Mouse (Mus musculus) heart, embryonic 10.5 days (tissue): ENCODE results near the gene Map1lc3b. TPM values are rescaled to one million over a fixed set of nuclear protein-coding genes. Genes with fewer than 3 reads are reported as not detected.
A peak's percentile ranks its signal among the peaks of the same experiment; 100 is the strongest.

Experiments used
- DNase-seq: peaks from one replicate; pipeline ENCODE4 v3.0.0-alpha.2; 2017; ENCODE audit warnings: low spot score
- H3K27ac ChIP-seq: fragments of 300-500 bp; sonication (generic); 2 replicates; pipeline ENCODE4 v1.5.1; 2016; ENCODE audit warnings: mild to moderate bottlenecking
- H3K27me3 ChIP-seq: fragments of 300-500 bp; sonication (generic); 2 replicates; pipeline ENCODE4 v1.6.1; 2016; ENCODE audit warnings: mild to moderate bottlenecking; ENCODE audit not compliant: poor library complexity, insufficient read depth, severe bottlenecking
- H3K36me3 ChIP-seq: fragments of 300-500 bp; sonication (generic); 2 replicates; pipeline ENCODE4 v1.6.1; 2016; ENCODE audit warnings: mild to moderate bottlenecking, moderate library complexity
- H3K4me1 ChIP-seq: fragments of 300-500 bp; sonication (generic); 2 replicates; pipeline ENCODE4 v1.6.1; 2016; ENCODE audit warnings: mild to moderate bottlenecking
- H3K4me3 ChIP-seq: fragments of 300-500 bp; sonication (generic); 2 replicates; pipeline ENCODE4 v1.5.1; 2016; ENCODE audit warnings: mild to moderate bottlenecking, moderate library complexity
- H3K9me3 ChIP-seq: fragments of 300-500 bp; sonication (generic); 2 replicates; pipeline ENCODE4 v1.6.1; 2016; ENCODE audit warnings: mild to moderate bottlenecking, moderate library complexity
- WGBS: fragments of 180-500 bp; shearing (Covaris S2); methylation state at CpG from one replicate; pipeline ENCODE4 v1.1.7; 2016; 5-methylcytosine and 5-hydroxymethylcytosine counted together
- polyA plus RNA-seq: library from polyadenylated mRNA; unstranded; fragments of >200 nt; fragmentation: Nextera tagmentation; extraction: Ambion mirVana; gene quantifications from 2 replicates; pipeline ENCODE4 v1.2.1, GENCODE M21; 2016

The Map1lc3b gene
- polyA plus RNA-seq, 1 experiment from 2014 or later: 167 TPM

DNA sequence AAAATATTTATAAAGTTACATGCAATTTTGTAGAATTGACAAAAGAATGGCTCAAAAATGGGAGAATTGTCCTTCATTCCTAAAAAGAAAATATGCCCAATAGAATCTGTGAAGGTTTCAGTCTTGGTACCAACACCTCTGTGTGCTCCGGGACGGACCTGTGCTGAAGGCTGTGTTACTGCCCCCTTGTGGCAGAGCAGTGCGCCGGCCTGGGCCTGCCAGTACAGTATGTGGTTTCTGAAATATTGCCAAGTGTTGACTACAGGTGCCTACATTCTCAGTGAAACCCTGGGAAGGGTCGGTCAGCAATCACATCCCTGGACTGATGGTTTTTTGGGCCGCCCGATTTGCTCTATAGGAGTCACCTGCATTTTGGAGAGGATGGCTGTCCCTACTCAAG, 8.7 kb downstream of the Map1lc3b start:
- Histone ChIP-seq H3K9me3 (no peaks in the 10 kb centered on the region), H3K4me1 (no peaks in the 10 kb centered on the region), H3K36me3 (peaks cover 84% of the 10 kb centered on the region), H3K27me3 (no peaks in the 10 kb centered on the region), H3K4me3 (no peak overlapping the region), H3K27ac (no peak overlapping the region)
- peak; percentile 90 for DNase-seq
- 32% methylated on average over 7 of the region's 7 CpGs for WGBS

GRCm38 (mm10) chr8:121599842-121600241, 9.7 kb downstream of the Map1lc3b start:
- peaks cover 84% of the 10 kb centered on the region for H3K36me3 ChIP-seq
- H3K4me1 ChIP-seq: no peaks in the 10 kb centered on the region
- no peaks in the 10 kb centered on the region for H3K27me3 ChIP-seq
- 87% methylated on average over 14 of the region's 14 CpGs for WGBS
- no peak overlapping the region for H3K4me3 ChIP-seq
- no peak overlapping the region for H3K27ac ChIP-seq
- no peaks in the 10 kb centered on the region for H3K9me3 ChIP-seq
- DNase-seq: no peak

GRCm38 (mm10) chr8:121602411-121602810, 12.2 kb downstream of the Map1lc3b start:
- Histone ChIP-seq H3K4me1 (no peaks in the 10 kb centered on the region), H3K27me3 (no peaks in the 10 kb centered on the region), H3K4me3 (no peak overlapping the region), H3K36me3 (peaks cover 89% of the 10 kb centered on the region), H3K27ac (no peak overlapping the region), H3K9me3 (no peaks in the 10 kb centered on the region)
- 94% methylated on average over 12 of the region's 12 CpGs for WGBS
- no peak for DNase-seq

GRCm38 (mm10) chr8:121602860-121603259, 12.7 kb downstream of the Map1lc3b start:
- H3K27ac ChIP-seq: no peak overlapping the region
- H3K27me3 ChIP-seq: no peaks in the 10 kb centered on the region
- DNase-seq: no peak
- H3K36me3 ChIP-seq: peaks cover 89% of the 10 kb centered on the region
- H3K9me3 ChIP-seq: no peaks in the 10 kb centered on the region
- no peaks in the 10 kb centered on the region for H3K4me1 ChIP-seq
- no peak overlapping the region for H3K4me3 ChIP-seq
- WGBS: 28% methylated on average over 3 of the region's 3 CpGs

DNA sequence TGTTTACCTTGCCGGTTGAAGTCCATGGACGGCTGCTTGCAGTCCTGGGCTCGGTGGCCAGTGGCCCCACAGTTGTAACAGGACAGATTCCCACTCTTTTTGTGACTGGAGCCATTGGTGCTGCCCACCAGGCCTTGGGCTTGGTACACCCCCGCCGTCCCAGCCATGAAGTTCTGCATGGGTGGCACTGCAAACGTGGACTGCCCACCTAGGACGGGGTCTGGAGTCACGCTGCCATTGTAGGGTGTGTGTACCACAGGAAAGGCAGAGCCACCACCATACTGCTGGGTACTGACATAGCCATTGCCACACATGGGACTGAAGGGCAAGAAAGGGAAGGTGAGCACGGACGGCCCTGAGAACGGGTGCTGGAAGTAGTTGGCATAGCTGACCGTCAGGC, 13.6 kb downstream of the Map1lc3b start:
- H3K4me3 ChIP-seq: no peak overlapping the region
- no peak for DNase-seq
- WGBS: 92% methylated on average over 12 of the region's 12 CpGs
- H3K27ac ChIP-seq: no peak overlapping the region
- H3K9me3 ChIP-seq: no peaks in the 10 kb centered on the region
- no peaks in the 10 kb centered on the region for H3K27me3 ChIP-seq
- no peaks in the 10 kb centered on the region for H3K4me1 ChIP-seq
- peaks cover 92% of the 10 kb centered on the region for H3K36me3 ChIP-seq

DNA sequence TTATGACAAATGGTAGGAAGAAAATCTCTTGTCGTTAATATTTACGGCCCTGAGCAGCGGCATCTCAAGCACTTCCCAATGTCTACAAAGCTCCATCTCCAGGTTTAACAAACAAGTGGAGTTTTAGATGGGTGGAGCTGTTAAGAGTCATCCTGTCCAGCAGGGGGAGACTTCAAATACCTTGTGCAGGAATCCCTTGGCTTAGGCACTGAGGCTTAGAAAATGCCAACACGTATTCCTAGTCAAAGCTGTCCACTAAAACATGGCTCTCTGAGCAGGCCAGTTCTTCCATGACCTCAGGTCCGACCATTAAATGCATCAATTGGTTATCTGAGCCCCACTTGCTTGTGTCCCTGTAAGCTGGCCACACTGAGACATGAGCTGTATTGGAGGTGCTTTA, 17.5 kb downstream of the Map1lc3b start:
- Histone ChIP-seq H3K27ac (no peak overlapping the region), H3K4me1 (no peaks in the 10 kb centered on the region), H3K9me3 (no peaks in the 10 kb centered on the region), H3K36me3 (peaks cover 85% of the 10 kb centered on the region), H3K27me3 (no peaks in the 10 kb centered on the region), H3K4me3 (no peak overlapping the region)
- no peak for DNase-seq
- WGBS: 89% methylated on average over 5 of the region's 5 CpGs

- no peaks in the 10 kb centered on the region for H3K27me3 ChIP-seq
- peaks cover 73% of the 10 kb centered on the region for H3K36me3 ChIP-seq
- no peak for DNase-seq
- no peak overlapping the region for H3K4me3 ChIP-seq
- H3K4me1 ChIP-seq: peaks cover 11% of the 10 kb centered on the region
- no peak overlapping the region for H3K27ac ChIP-seq
- no peaks in the 10 kb centered on the region for H3K9me3 ChIP-seq
- WGBS: 81% methylated on average over 15 of the region's 15 CpGs
Observed at GRCm38 (mm10) chr8:121609251-121609650, 19.1 kb downstream of the Map1lc3b start.

DNA sequence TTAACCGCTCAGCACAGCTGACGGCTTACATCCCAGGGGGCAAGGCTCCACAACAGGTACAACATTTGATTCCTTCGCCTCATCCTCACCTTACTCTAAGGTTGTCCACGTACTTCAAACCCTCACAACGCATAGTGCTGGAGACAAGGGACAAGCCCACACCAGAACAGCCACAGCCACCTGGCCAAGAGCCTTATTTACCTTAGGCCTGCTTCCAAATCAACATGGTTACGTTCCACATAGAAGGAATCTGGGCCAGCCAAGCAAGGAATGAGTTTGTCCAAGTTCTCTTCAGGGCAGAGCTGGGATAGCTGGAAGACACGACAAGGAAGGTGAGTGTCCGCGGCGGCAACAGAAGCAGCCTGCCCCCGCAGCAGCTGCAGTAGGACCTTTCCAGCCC, 19.8 kb downstream of the Map1lc3b start:
- H3K4me3 ChIP-seq: no peak overlapping the region
- H3K36me3 ChIP-seq: peaks cover 66% of the 10 kb centered on the region
- WGBS: 84% methylated on average over 11 of the region's 11 CpGs

DNA sequence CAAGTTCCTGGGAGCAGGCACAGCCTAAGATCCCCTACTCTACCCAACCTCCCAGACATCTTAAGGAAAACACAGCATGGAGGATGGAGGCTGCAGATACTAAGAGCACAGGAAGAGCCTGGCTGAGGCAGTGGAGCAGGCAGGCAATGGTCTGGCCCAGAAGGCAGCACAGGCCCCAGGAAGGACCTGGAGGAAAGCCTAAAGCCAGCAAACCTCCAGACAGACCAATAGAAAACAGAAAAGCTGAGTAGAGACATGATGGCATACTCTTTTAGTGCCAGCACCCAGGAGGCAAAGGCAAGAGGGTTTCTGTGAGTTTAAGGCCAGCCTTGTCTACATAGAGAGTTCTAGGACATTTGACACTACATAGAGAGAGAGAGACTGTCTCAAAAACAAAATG, 23.3 kb downstream of the Map1lc3b start:
- Histone ChIP-seq H3K4me1 (peaks cover 24% of the 10 kb centered on the region), H3K36me3 (peaks cover 65% of the 10 kb centered on the region), H3K9me3 (no peaks in the 10 kb centered on the region), H3K27me3 (no peaks in the 10 kb centered on the region), H3K27ac (0 out of 2 replicates have a peak overlapping the region, but pooled peaks have one; percentile 36), H3K4me3 (no peak overlapping the region)
- no peak for DNase-seq

More for the DNA sequence above, 19.8 kb downstream of the Map1lc3b start:
- H3K9me3 ChIP-seq: no peaks in the 10 kb centered on the region
- H3K27me3 ChIP-seq: no peaks in the 10 kb centered on the region
- DNase-seq: no peak
- H3K27ac ChIP-seq: no peak overlapping the region
- H3K4me1 ChIP-seq: peaks cover 11% of the 10 kb centered on the region

DNA sequence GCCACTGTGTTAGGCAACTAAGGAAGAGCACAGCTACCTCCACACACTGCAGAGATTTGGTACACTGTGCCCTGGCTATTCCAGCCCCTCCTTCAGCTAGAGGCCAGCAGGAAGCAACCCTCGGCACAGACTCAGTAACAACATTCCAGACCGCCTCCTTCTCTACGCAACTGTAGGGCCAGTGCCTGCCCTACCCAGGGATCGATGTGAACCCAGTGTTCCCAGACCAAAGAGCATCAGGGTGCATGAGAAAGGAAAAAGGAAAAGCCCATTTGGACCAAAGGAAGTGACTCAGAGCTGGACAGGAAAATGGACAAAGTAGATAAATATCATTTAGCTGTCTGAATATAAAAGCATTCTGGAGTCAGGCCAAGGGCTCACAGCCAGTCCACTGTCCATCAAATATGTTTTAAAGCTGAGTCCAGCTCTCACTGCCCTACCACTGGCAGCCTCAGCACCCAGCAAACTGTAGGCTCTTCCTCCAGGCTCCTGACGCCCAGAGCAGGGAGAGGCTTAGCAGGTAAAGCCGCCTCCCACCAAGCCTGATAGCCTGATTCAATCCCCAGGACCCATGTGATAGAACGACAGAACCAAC, 29.3 kb downstream of the Map1lc3b start:
- Histone ChIP-seq H3K27me3 (no peaks in the 10 kb centered on the region), H3K4me1 (peaks cover 42% of the 10 kb centered on the region), H3K36me3 (peaks cover 33% of the 10 kb centered on the region), H3K27ac (0 out of 2 replicates have a peak overlapping the region, but pooled peaks have one; percentile 57), H3K9me3 (no peaks in the 10 kb centered on the region), H3K4me3 (no peak overlapping the region)
- 39% methylated on average over 7 of the region's 7 CpGs for WGBS
- DNase-seq: no peak

DNA sequence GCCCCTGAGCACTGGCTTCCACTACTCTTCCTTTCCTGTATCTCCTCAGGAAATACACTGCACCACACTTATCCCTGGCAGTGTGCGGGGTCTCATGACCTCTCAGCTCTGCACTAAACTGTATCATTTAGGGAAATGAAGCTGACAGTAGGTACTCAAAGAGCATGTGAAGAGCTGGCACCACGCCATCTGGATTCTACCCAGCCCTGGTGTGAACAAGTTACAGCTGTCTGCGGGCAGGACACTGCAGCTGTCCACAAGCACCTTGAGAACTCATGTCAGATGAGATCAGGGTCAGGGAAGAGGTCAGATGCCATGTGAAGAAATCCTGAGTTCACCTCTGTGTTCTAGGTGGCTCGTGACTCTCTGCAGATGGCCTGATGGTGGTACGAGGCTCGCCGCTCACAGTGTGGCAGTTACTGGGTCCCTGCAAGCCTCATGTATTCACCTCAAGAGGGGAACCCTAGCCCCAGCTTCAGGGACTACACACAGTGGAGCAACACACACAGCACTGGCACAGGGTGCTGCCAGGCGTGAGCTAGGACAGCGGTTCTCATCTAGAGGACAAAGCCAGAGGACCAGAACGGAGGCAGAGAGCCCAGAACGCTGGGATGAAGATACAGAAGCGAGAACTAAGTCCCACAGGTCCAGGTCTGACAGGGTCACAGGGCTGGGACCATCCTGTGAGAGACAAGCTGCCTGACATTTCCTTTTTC, 30.8 kb downstream of the Map1lc3b start:
- Histone ChIP-seq H3K27me3 (no peaks in the 10 kb centered on the region), H3K4me1 (peaks cover 56% of the 10 kb centered on the region), H3K9me3 (no peaks in the 10 kb centered on the region), H3K27ac (peak overlapping the region; percentile 38; the same call in 1 of the 2 replicates), H3K4me3 (no peak overlapping the region), H3K36me3 (peaks cover 23% of the 10 kb centered on the region)
- no peak for DNase-seq
- WGBS: 78% methylated on average over 12 of the region's 12 CpGs

DNA sequence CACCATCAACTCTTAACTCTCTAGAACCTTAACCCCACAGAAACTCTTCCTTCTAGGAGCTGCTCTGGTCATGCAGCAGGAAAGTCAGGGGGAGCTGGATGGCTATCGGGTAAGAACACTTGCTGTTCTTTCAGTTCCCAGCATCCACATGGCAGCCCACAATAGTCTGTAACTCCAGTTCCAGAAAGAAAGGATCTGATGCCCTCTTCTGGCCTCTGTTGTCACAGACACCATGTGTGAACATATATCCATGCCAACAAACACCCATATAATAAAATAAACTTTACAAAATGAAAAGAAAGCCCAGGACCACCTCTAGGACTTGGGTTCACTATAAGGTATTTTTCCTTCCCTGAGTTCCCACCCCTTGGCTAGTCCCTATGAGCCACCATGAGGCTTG, 31.7 kb downstream of the Map1lc3b start:
- Histone ChIP-seq H3K4me3 (no peak overlapping the region), H3K36me3 (peaks cover 17% of the 10 kb centered on the region), H3K9me3 (no peaks in the 10 kb centered on the region), H3K27ac (no peak overlapping the region), H3K4me1 (peaks cover 64% of the 10 kb centered on the region), H3K27me3 (no peaks in the 10 kb centered on the region)
- DNase-seq: no peak
- 65% methylated on average over 1 of the region's 1 CpGs for WGBS

GRCm38 (mm10) chr8:121623043-121623442, 32.9 kb downstream of the Map1lc3b start:
- Histone ChIP-seq H3K27ac (no peak overlapping the region), H3K4me3 (no peak overlapping the region), H3K9me3 (no peaks in the 10 kb centered on the region), H3K36me3 (peaks cover 16% of the 10 kb centered on the region), H3K27me3 (no peaks in the 10 kb centered on the region), H3K4me1 (peaks cover 63% of the 10 kb centered on the region)
- no peak for DNase-seq
- WGBS: 91% methylated on average over 8 of the region's 8 CpGs
